Mouse (Mus musculus): ENCODE measurements around the gene Zc3h15. TPM values are rescaled to one million over a fixed set of nuclear protein-coding genes. Genes with fewer than 3 reads are reported as not detected.

Zc3h15 gene
- total RNA-seq (2012; rRNA removed) (144 and 163 TPM in 2 replicates), polyA plus RNA-seq (2012; ENCODE audit: insufficient read depth in 1 of 2, insufficient read length in 2 of 2, low read depth in 1 of 2, low replicate concordance in 2 of 2, missing spikeins in 1 of 2) (100 to 1,000 TPM in 1 of 2 experiments, not detected in 1; 194 TPM)

DNA sequence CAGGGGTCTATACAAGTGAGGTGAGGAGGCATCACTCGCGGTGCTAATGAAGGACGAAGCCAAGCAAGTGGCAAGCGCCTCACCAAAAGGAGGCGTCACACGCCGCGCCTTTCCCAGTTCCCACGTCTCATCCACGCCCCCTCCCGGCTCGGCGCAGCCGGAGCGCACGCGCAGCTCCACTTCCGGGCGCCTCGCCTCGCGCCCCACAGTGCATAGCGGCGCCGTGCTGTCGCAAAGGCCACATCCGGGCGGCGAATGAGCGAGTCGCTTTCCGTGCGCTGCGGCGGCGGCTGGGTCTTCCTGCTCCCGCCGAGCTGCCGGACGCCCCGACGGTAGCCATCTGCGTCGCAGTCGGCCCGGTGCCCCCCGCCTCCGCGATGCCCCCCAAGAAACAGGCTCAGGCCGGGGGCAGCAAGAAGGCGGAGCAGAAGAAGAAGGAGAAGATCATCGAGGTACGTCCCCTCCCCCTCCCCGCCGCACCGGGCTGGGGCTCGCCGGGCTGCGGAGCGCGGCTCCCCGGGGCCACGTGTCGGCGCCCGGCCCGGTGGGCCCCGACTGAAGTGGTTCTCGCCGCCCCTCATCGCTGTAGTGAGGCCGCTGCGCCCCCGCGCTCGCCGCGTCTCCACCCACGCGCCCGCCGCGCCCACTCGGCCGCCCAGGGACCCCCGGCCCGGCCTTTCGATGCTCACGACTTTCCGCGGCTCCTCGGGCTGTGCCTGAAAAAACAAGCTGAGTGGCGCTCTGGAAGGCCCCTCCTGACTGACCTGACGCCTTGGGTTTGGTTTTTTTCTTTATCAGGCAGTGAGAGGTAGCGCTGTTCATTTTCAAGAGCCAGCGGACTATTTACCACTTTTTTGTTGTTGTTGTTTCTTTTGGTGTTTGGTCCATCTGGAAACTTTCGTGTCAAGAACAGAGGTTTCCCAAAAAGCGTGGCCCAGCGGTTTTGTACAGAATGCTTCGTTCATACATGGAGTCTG lies at the start of gene Zc3h15:
Gene Zc3h15, plus strand, starts transcription at position 160 of the 977 bp plus-strand sequence.
- peak within 1 kb of the TSS; percentile 50 for H3K27ac ChIP-seq (ENCODE audit: control insufficient read depth, low read depth, low read length)
- peaks cover 44% of the 10 kb centered on the region for H3K79me2 ChIP-seq (ENCODE audit: control insufficient read depth, insufficient read depth, low read length, poor library complexity)
- H3K9me3 ChIP-seq (replicated peaks; ENCODE audit: insufficient read depth, low read length), result no peaks in the 10 kb centered on the region
- peaks cover 3 to 5% of the 10 kb centered on the region in 2 experiments; a peak in 3 of 4 replicates for H3K4me1 ChIP-seq (ENCODE audit: control insufficient read depth in 1 of 2, insufficient read depth in 2 of 2, low read length in 2 of 2)
- peak within 1 kb of the TSS; percentile 88 to 96 for H3K4me3 ChIP-seq (ENCODE audit: control insufficient read depth in 1 of 2, insufficient read depth in 1 of 2, low read depth in 2 of 2, low read length in 2 of 2)
- H3K27me3 ChIP-seq (ENCODE audit: control insufficient read depth in 1 of 2, insufficient read depth in 2 of 2, low read length in 2 of 2), result no peaks in the 10 kb centered on the region
- DNase-seq (ENCODE audit: low read depth, low spot score), result peak; percentile 95
- TF ChIP-seq POLR2AphosphoS2 (IDR thresholded peaks at IDR 0.05; ENCODE audit: low read length) (peak; percentile 92), TAL1 (IDR thresholded peaks at IDR 0.05; ENCODE audit: low read length) (no peak), EP300 (IDR thresholded peaks at IDR 0.05; ENCODE audit: low read depth in 1 of 2, low read length in 2 of 2) (no peak), SIN3A (IDR thresholded peaks at IDR 0.05; ENCODE audit: low read length) (peak; percentile 82), NELFE (IDR thresholded peaks at IDR 0.05; ENCODE audit: low read depth, low read length) (peak; percentile 91), ELF1 (IDR thresholded peaks at IDR 0.05; ENCODE audit: low read depth, low read length) (peak; percentile 94), UBTF (IDR thresholded peaks at IDR 0.05; ENCODE audit: borderline replicate concordance, insufficient read depth, low read depth, low read length) (no peak), ZNF384 (IDR thresholded peaks at IDR 0.05; ENCODE audit: low read depth, low read length) (peak; percentile 41; the same call in 1 of the 2 replicates), ZMIZ1 (IDR thresholded peaks at IDR 0.05; ENCODE audit: low read depth, low read length) (peak; percentile 23; the same call in 1 of the 2 replicates), POLR2AphosphoS5 (IDR thresholded peaks at IDR 0.05; ENCODE audit: borderline replicate concordance, low read depth, low read length) (no peak), TBP (IDR thresholded peaks at IDR 0.05; ENCODE audit: low read depth, low read length) (peak; percentile 80), MYC (IDR thresholded peaks at IDR 0.05; ENCODE audit: low read depth, low read length) (peak; percentile 70; the same call in 1 of the 2 replicates), CHD2 (IDR thresholded peaks at IDR 0.05; ENCODE audit: low read length) (no peak), CTCF (IDR thresholded peaks at IDR 0.05 in 2 of 3, conservative IDR thresholded peaks at IDR 0.05 in 1 of 3; ENCODE audit: control insufficient read depth in 1 of 3, insufficient read depth in 1 of 3, low read depth in 2 of 3, low read length in 3 of 3, poor library complexity in 1 of 3, severe bottlenecking in 1 of 3) (peak in 2 of 3 experiments; percentile 19 to 36; a peak in 3 of 6 replicates), MAX (IDR thresholded peaks at IDR 0.05; ENCODE audit: low read length) (peak; percentile 76; the same call in 1 of the 2 replicates), ETS1 (IDR thresholded peaks at IDR 0.05; ENCODE audit: low read depth, low read length) (0 out of 2 replicates have a peak, but pooled peaks have one; percentile 36), MEF2A (IDR thresholded peaks at IDR 0.05; ENCODE audit: extremely low read depth, insufficient replicate concordance, low read depth, low read length, poor library complexity, severe bottlenecking) (no peak), CHD1 (IDR thresholded peaks at IDR 0.05; ENCODE audit: low read depth, low read length) (peak; percentile 66), GATA1 (IDR thresholded peaks at IDR 0.05; ENCODE audit: low read depth, low read length) (no peak), JUND (IDR thresholded peaks at IDR 0.05; ENCODE audit: low read depth, low read length) (no peak), TCF12 (IDR thresholded peaks at IDR 0.05; ENCODE audit: low read depth, low read length) (peak; percentile 76), NRF1 (IDR thresholded peaks at IDR 0.05; ENCODE audit: insufficient read depth, low read depth, low read length, poor library complexity, severe bottlenecking) (peak; percentile 94), HCFC1 (IDR thresholded peaks at IDR 0.05; ENCODE audit: low read depth, low read length) (peak; percentile 92), MXI1 (IDR thresholded peaks at IDR 0.05; ENCODE audit: low read depth, low read length) (peak; percentile 89), POLR2A (IDR thresholded peaks at IDR 0.05; ENCODE audit: control insufficient read depth in 1 of 2, insufficient read depth in 1 of 2, low read depth in 1 of 2, low read length in 2 of 2, poor library complexity in 1 of 2) (peak; percentile 63 to 90; a peak in 2 of 4 replicates)
- peak within 1 kb of the TSS; percentile 93 for H3K9ac ChIP-seq (ENCODE audit: control insufficient read depth, low read depth, low read length, poor library complexity, severe bottlenecking)
- H3K36me3 ChIP-seq (ENCODE audit: control insufficient read depth in 1 of 2, insufficient read depth in 2 of 2, low read length in 2 of 2), result peaks cover 3 to 33% of the 10 kb centered on the region in 2 experiments; a peak in 3 of 4 replicates
